Mouse (Mus musculus): ENCODE measurements around the gene Olfr1474.
"Not testable (repeated sequence)": the region's sequence is repeated elsewhere in the genome, so short reads cannot be mapped to it uniquely, and the experiment has no call there.

Gene Olfr1474

DNA sequence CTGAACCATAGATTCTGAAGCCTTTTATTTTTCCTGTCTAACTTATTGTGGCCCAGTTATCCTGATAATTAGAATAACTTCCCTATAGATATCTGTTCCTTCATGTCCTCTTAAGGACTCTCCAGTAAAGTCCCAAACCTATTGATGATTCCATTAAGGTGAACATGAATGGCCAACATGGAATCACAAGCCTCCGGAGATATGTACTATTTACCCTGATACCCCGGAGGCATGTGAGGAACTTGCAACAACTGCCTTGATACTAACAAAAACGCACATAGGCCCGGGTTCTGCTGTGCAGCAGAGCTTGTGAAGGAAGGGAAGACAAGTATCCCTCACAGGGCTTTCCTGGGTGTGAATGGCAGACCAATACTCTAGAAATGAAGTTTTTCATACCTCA is at the start of gene Olfr1474:
Olfr1474 (plus strand) TSS at position 301 of the 400 bp plus-strand sequence.
- DNase-seq: not testable (repeated sequence)

DNA sequence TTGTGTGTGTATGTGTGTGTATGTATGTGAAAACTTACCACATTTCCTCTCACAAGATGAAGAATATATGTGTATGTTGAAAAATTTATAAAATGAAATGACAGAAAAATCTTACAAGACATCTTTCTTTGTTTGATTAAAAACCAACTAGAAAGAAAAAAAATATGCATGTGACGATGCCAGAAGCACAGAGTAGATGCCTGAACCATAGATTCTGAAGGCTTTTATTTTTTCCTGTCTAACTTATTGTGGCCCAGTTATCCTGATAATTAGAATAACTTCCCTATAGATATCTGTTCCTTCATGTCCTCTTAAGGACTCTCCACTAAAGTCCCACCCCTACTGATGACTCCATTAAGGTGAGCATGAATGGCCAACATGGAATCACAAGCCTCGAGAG is 26.3 kb upstream of the Olfr1474 start, which contains the start of gene Olfr1471:
Olfr1471 (plus strand) TSS at position 301 of the 400 bp plus-strand sequence.
- DNase-seq: not testable (repeated sequence)

DNA sequence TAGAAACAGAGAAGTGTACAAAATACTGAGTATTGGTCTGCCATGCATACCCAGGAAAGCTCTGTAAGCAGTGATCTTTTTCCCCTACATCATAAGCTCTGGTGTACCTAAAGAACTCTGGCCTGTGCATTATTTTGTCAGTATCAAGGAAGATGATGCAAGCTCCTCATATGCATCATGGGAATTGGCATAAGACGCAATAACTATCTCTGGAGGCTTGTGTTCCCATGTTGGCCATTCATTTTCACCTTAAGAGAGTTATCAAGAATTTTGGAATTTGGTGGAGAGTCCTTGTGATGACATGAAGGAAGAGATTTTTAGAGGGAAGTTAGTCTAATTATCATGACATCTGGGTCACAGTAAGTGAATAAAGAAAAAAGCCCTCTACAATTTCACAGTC is 13.4 kb upstream of the Olfr1474 start, which contains the start of gene Olfr1472:
Olfr1472 (minus strand) TSS at position 101 of the 400 bp plus-strand sequence.
- no peak for DNase-seq

DNA sequence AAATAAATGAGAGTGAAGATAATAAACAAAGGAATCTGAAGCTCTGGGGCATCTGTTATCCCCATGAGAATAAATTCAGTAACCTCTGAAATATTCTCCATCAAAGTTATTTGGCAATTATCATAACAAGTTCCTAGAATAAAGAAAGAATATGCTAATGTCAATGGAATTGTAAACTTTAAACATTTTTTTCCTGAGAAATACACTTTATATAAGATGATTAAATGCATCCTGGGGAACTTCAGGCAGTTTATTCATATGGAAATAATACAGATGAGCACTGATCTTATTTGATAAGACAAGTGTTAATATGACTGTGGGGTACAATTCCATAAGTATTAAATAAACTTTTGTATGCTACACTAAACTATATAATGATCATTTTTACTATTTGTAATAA is 10.7 kb downstream of the Olfr1474 start, which contains the start of gene Olfr1475:
Olfr1475 (minus strand) TSS at position 101 of the 400 bp plus-strand sequence.
- DNase-seq: no peak

DNA sequence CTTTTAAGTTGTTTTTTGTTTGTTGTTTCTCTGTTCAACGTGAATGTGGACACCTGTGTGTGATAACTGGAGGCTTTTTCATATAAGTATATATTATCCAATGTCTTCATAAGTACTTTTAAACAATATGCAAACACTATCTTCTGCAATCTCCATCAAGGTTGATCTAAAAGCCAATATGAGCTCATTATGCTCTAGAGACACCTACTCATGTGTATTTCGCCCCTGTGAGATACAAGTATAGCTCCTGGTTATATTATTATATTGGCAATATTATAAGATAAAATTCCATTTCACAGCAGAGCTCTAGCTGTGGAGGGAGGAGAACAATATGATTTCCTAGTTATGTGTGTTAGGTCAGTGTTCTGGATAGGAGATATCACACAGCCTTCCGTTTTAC is 30.9 kb downstream of the Olfr1474 start, which contains the start of gene Olfr1477:
Olfr1477 (plus strand) TSS at position 301 of the 400 bp plus-strand sequence.
- no peak for DNase-seq

Data from kidney, postnatal 25 days (tissue).